Mouse (Mus musculus): ENCODE measurements at regions not wholly inside any gene's neighbourhood (a gene's known extent, or its start where the extent isn't known, plus 50 kb on each side); places are given as distances from the start of the nearest gene placed in this dataset.

DNA sequence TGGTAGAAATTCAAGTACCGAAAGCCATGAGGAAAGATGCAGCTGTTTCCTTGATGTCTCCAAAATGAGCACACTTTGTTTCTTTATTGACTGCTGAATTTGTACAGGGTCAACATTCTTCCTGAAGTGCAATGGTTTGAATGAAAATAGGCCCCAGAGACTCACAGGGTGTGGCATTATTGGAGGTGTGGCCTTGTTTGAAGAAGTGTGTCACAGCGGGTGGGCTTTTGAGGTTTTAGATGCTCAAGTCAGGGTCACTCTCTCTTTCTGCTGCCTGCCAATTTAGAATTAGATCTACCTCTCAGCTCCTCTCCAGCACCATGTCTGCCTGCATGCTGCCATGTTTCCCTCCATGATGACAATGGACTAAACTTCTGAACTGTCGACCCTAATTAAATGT is 227.2 kb upstream of the Mpped2 start:
- TF ChIP-seq CTCF (IDR thresholded peaks at IDR 0.05 in 2 of 3, conservative IDR thresholded peaks at IDR 0.05 in 1 of 3; ENCODE audit: control insufficient read depth in 1 of 3, insufficient read depth in 1 of 3, low read depth in 2 of 3, low read length in 3 of 3, poor library complexity in 1 of 3, severe bottlenecking in 1 of 3) (no peak), POLR2AphosphoS5 (IDR thresholded peaks at IDR 0.05; ENCODE audit: borderline replicate concordance, low read depth, low read length) (no peak), HCFC1 (IDR thresholded peaks at IDR 0.05; ENCODE audit: low read depth, low read length) (no peak), ELF1 (IDR thresholded peaks at IDR 0.05; ENCODE audit: low read depth, low read length) (no peak), EP300 (IDR thresholded peaks at IDR 0.05; ENCODE audit: low read depth in 1 of 2, low read length in 2 of 2) (no peak)
